Mouse (Mus musculus) embryo, embryonic 11 days (tissue): ENCODE measurements around the gene Ly6g5c.

ENCODE experiments used
- DNase-seq: peaks from one replicate; pipeline ENCODE4 v3.0.0-alpha.2; 2015

Gene Ly6g5c

GRCm38 (mm10) chr17:35147348-35147747 lies 39.3 kb downstream of the Ly6g5c start:
- no peak for DNase-seq

GRCm38 (mm10) chr17:35147922-35148639 lies 40.0 kb downstream of the Ly6g5c start:
- no peak for DNase-seq

GRCm38 (mm10) chr17:35152121-35152520 lies 44.0 kb downstream of the Ly6g5c start:
- DNase-seq: no peak

DNA sequence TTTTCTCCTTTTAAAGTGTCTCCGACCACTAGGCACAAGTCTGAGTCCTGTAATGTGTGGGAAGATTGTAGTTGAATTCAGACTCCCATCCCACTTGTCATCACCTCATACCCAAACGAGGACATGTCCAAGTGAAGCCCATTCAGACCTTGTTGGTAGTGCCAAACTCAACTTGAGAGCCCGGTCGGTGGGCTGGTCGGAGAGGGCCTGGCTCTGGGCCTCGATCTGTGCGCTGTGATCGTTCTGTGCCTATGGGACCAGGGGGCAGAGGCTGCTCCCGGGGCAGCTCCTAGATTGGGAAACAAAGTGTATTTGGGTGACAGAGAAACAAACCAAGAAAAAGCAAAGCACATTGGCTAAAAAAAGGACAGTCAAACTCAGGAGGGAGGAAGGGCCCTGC lies 45.0 kb downstream of the Ly6g5c start:
- DNase-seq: no peak

DNA sequence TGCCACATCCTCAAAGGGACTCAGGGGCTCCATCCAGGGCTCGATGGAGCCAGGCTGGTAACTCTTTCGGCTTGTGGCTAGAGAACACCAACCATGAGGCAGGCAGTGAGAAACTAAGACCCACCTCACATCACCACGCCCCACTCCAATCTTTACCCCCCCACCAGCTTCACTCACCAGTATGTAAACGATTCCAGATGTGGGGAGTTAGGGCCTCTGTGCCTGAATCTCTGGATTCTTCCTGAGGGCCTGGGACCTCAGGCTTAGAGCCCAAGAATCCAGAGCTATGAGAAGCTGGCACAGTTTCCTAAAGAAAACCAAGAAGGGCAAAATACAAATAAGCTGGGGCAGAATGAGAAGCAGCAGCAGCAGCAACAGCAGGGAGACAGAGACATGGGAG lies 45.9 kb downstream of the Ly6g5c start:
- DNase-seq: no peak

- DNase-seq: no peak
Measured at GRCm38 (mm10) chr17:35154616-35155015, 46.5 kb downstream of the Ly6g5c start.

DNA sequence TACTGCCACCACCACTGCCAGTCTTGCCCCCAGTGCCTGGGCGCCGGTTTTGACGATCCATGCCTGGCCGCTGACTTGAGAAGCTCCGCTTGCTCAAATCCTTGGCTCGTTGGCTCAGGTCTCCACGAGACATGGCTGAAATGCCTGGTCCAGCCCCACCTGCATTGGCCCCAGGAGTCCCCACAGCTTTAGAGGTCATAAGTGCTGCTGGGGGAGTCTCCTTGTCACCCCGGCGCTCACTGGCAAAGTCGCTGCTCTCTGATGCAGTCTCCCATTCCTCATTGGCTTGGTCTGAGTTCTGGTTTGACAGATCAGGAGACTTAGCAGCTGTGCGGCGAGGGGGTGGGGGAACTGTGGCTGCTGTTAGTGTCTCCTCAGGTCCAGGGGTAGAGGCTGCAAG lies 47.4 kb downstream of the Ly6g5c start:
- DNase-seq: no peak

DNA sequence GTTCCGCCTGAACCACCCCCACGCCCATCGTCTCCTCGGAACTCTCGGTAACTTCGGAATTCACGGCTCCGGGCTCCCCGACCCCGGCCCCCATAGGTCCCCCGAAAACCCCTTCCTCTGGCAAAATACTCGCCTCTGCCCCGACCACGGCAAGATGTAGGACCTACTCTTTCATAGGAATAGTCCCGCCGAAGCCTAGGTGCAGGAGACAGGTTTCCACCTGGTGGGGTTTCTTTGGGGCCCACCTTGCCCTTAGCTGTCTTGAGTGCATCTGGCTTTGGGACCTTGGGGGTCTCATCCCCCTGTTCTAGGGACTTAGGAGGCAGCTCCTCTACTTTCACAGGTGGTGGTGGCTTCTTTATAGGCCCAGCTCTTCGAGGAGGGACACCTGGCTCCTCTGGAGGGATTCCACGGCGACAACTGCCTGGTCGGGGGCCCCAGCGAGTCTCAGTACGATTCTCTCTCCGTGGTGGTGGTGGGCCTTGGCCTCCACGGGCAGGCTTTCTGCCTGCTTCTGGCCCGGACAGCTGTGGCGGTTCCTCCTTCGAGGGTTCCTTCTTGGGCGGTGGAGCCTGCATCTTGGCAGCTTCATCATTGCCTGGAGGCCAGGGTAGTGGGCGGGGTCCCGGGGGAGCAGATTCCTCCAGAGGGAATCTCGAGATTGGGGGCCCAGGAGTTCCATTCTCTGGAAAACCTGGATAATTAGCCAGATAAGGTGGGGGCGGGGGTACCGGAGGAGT lies 48.6 kb downstream of the Ly6g5c start:
- DNase-seq: no peak

- DNase-seq: no peak
Measured at GRCm38 (mm10) chr17:35157254-35157653, 49.2 kb downstream of the Ly6g5c start.

DNA sequence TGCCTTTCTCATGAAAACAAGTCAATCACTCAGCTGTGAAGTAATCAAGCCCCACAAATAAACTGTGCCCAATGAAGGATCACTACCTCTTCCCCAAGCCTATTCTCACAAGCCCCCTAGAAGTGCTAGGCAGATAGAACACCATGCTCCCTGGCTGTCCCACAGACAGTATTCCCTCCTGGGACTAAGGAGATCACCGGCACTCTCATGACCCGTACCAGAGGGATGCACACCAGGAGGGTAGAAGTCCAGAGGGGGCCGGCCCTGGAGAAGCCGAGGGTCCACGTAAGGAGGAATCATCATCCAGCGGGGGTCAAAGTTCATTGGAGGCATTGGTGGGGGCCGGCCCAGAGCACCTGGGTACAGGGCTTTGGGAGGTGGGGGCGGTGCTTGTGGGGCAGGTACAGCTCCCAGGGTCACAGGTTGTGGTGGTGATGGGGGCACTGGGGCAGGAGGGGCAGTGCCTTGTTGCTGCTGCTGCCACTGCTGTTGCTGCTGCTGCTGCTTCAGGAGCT lies 49.6 kb downstream of the Ly6g5c start:
- no peak for DNase-seq

- DNase-seq: no peak
Measured at GRCm38 (mm10) chr17:35158850-35159593, 50.9 kb downstream of the Ly6g5c start.

DNA sequence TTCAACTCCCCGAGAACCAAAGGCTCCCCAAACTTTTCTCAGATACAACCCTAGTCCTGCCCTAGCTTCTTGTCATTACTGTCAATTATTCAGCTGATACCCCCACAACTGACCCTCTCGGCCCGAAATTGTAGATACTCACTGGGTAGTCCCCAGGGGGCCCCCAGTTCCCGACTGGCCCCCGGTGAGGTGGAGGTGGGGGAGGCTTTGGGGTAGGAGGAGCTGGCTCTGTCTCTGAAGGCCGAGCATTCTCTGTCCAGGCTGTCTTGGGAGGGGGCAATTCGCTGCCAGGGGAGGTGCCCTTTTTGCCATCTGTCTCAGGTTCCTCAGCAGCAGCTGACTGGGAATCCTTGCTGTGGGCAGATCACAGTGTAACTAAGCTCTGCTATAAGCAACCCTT lies 51.6 kb downstream of the Ly6g5c start:
- DNase-seq: no peak

DNA sequence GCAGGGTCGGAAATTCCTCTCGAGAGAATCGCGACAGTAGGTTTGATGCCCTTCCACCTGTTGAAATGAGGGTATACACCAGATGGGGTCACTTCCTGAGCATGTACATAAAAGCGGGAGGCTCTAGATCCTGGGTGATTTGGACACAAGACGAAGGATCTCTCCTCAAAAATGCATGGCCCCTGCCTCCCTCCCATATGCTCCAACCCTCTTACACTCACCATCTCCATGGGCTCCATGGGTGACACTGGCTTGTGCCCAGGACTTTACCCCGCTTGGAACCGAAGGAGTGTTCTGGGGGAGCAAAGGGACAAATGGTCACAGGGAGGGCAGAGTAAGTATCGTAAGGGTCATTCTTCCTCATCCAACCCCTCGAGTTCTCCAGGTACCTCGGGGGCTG lies 53.3 kb downstream of the Ly6g5c start:
- no peak for DNase-seq
